Mouse (Mus musculus) kidney, adult 2 months (tissue): ENCODE measurements at regions not wholly inside any gene's neighbourhood (a gene's known extent, or its start where the extent isn't known, plus 50 kb on each side); places are given as distances from the start of the nearest gene placed in this dataset.

Experiments
- DNase-seq: peaks from one replicate; pipeline ENCODE4 v3.0.0; 2021
- H3K27ac ChIP-seq: fragments of 200-500 bp; 2 replicates; pipeline ENCODE4 v1.5.1; 2012; ENCODE audit warnings: low read depth, low read length, control low read depth, inconsistent platforms; ENCODE audit not compliant: insufficient read depth
- H3K27me3 ChIP-seq: fragments of 200-500 bp; replicated peaks from 2 replicates; pipeline ENCODE4 v1.6.1; 2012; ENCODE audit warnings: mild to moderate bottlenecking, moderate library complexity, low read length, inconsistent platforms; ENCODE audit not compliant: control insufficient read depth, insufficient read depth
- H3K36me3 ChIP-seq: fragments of 200-500 bp; 2 replicates; pipeline ENCODE4 v1.6.1; 2012; ENCODE audit warnings: mild to moderate bottlenecking, moderate library complexity, low read length, inconsistent platforms; ENCODE audit not compliant: control insufficient read depth, insufficient read depth
- H3K4me1 ChIP-seq: fragments of 200-500 bp; 2 replicates; pipeline ENCODE4 v1.6.1; 2011; ENCODE audit warnings: low read length; ENCODE audit not compliant: control insufficient read depth, insufficient read depth
- H3K4me3 ChIP-seq: fragments of 200-500 bp; 2 replicates; pipeline ENCODE4 v1.5.1; 2011; ENCODE audit warnings: mild to moderate bottlenecking, low read depth, low read length, control low read depth; ENCODE audit not compliant: insufficient read depth
- CTCF ChIP-seq: fragments of 200-500 bp; conservative IDR thresholded peaks from 2 replicates; pipeline ENCODE4 v1.5.1; 2011; ENCODE audit warnings: low read depth, mild to moderate bottlenecking, control low read depth, low read length, moderate library complexity, mixed read lengths; ENCODE audit not compliant: insufficient read depth, insufficient read length
- POLR2A ChIP-seq: fragments of 200-500 bp; IDR thresholded peaks from one replicate; pipeline ENCODE4 v1.6.1; 2011; ENCODE audit warnings: low read depth, low read length, control low read depth
- WGBS: fragments of 180-500 bp; shearing (Covaris S2); methylation state at CpG from one replicate; pipeline ENCODE4 v1.1.7; 2018; 5-methylcytosine and 5-hydroxymethylcytosine counted together

- Histone ChIP-seq H3K27ac (no peak overlapping the region), H3K4me3 (no peak overlapping the region), H3K27me3 (no peaks in the 10 kb centered on the region), H3K4me1 (no peaks in the 10 kb centered on the region), H3K36me3 (no peaks in the 10 kb centered on the region)
- 42% methylated on average over 2 of the region's 2 CpGs for WGBS
- DNase-seq, result no peak
- no peak for TF ChIP-seq CTCF
- TF ChIP-seq POLR2A, result no peak
These were observed 487.3 kb downstream of the Meis1 start for GRCm38 (mm10) chr11:18531264-18532110.

GRCm38 (mm10) chr11:18528568-18528967, 490.2 kb downstream of the Meis1 start:
- no peaks in the 10 kb centered on the region for H3K27me3 ChIP-seq
- H3K4me1 ChIP-seq, result no peaks in the 10 kb centered on the region
- TF ChIP-seq CTCF, result no peak
- TF ChIP-seq POLR2A, result no peak
- no peak overlapping the region for H3K27ac ChIP-seq
- DNase-seq, result no peak
- no peaks in the 10 kb centered on the region for H3K36me3 ChIP-seq
- no peak overlapping the region for H3K4me3 ChIP-seq
- WGBS, result 58% methylated on average over 4 of the region's 4 CpGs

- 71% methylated on average over 6 of the region's 6 CpGs for WGBS
- Histone ChIP-seq H3K27ac (no peak overlapping the region), H3K4me3 (no peak overlapping the region), H3K4me1 (no peaks in the 10 kb centered on the region), H3K36me3 (no peaks in the 10 kb centered on the region), H3K27me3 (no peaks in the 10 kb centered on the region)
- TF ChIP-seq CTCF (no peak), POLR2A (no peak)
- DNase-seq, result no peak
These were observed 523.6 kb downstream of the Meis1 start for GRCm38 (mm10) chr11:18495108-18495757.

- H3K4me3 ChIP-seq, result no peak overlapping the region
- H3K27me3 ChIP-seq, result no peaks in the 10 kb centered on the region; the same call in 1 of the 2 replicates
- H3K36me3 ChIP-seq, result no peaks in the 10 kb centered on the region
- no peak overlapping the region for H3K27ac ChIP-seq
- WGBS, result 54% methylated on average over 5 of the region's 5 CpGs
- no peak for DNase-seq
- no peaks in the 10 kb centered on the region for H3K4me1 ChIP-seq
- TF ChIP-seq POLR2A (no peak), CTCF (no peak)
These were observed 524.8 kb downstream of the Meis1 start for GRCm38 (mm10) chr11:18493981-18494380.

GRCm38 (mm10) chr11:18493086-18493485, 525.7 kb downstream of the Meis1 start:
- Histone ChIP-seq H3K4me3 (no peak overlapping the region), H3K27ac (no peak overlapping the region), H3K36me3 (no peaks in the 10 kb centered on the region), H3K4me1 (no peaks in the 10 kb centered on the region), H3K27me3 (no peaks in the 10 kb centered on the region; the same call in 1 of the 2 replicates)
- DNase-seq, result peak; percentile 49
- WGBS, result 28% methylated on average over 2 of the region's 2 CpGs
- TF ChIP-seq CTCF (no peak), POLR2A (no peak)

GRCm38 (mm10) chr11:18489517-18490256, 529.1 kb downstream of the Meis1 start:
- Histone ChIP-seq H3K4me3 (no peak overlapping the region), H3K4me1 (no peaks in the 10 kb centered on the region), H3K36me3 (no peaks in the 10 kb centered on the region), H3K27me3 (no peaks in the 10 kb centered on the region; the same call in 1 of the 2 replicates), H3K27ac (no peak overlapping the region)
- TF ChIP-seq POLR2A, result no peak
- no peak for TF ChIP-seq CTCF
- DNase-seq, result peak; percentile 8
- 18% methylated on average over 9 of the region's 9 CpGs for WGBS

GRCm38 (mm10) chr11:18478841-18479240, 525.2 kb upstream of the Etaa1 start:
- H3K4me1 ChIP-seq, result no peaks in the 10 kb centered on the region
- TF ChIP-seq CTCF (no peak), POLR2A (no peak)
- DNase-seq, result no peak
- no peaks in the 10 kb centered on the region for H3K36me3 ChIP-seq
- no peak overlapping the region for H3K27ac ChIP-seq
- no peaks in the 10 kb centered on the region for H3K27me3 ChIP-seq
- H3K4me3 ChIP-seq, result no peak overlapping the region
